ENCODE assay signal across 30 mouse cellular contexts in the genomic region with DNA sequence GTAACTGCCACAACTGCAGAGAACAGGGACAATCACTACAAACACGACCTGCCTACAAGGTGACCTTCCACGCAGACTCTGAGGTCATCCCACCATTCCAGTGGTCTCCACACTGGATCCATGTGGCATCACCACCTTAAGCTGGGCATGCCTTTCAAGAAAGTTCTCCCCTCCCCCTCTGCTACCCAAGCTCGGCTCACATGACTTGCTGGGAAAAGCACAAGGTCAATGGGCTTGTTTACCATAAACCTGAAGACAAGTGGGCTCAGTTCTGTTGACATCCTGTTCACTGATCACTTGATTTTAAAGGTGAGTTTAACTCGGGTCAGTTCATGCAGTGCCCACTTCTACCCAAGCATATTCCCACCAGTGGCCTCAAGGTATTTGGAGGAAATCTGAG. TPM values are rescaled to one million over a fixed set of nuclear protein-coding genes. Genes with fewer than 3 reads are reported as not detected.
DNase-seq lines count a peak whose midpoint lies in the region; ATAC-seq and TF ChIP-seq lines count a peak whose summit lies in the region.
"Had no signal": no experiment of that assay in that cellular context is flagged by ENCODE, and none has a peak within 500 bp of the region (broad histone marks: within the 10 kb centered on the region; RNA-seq: fewer than 3 reads in every experiment).

No protein-coding gene starts in this region.

- TF ChIP-seq CTCF in left cerebral cortex, adult 2 months (IDR thresholded peaks at IDR 0.05), result no peak

- intact Hi-C loops in left cerebral cortex, adult 2 months (cut with DNase I), result loop anchor here (10.0 kb wide), 1 partner anchor 1775 kb away; no protein-coding TSS in a partner anchor

- no peak overlapping the region for H3K9ac ChIP-seq in forebrain, embryonic 13.5 days
- H3K9ac ChIP-seq in forebrain, embryonic 12.5 days, result no peak overlapping the region
- H3K9ac ChIP-seq: hindbrain, embryonic 13.5 days; liver, embryonic 12.5 days; lung, embryonic 15.5 days had no signal

- peaks cover 28% of the 10 kb centered on the region for H3K36me3 ChIP-seq in forebrain, embryonic 13.5 days (ENCODE audit: poor library complexity, severe bottlenecking)
- H3K36me3 ChIP-seq in forebrain, embryonic 12.5 days (replicated peaks), result peaks cover 15% of the 10 kb centered on the region; the same call in 1 of the 2 replicates
- H3K36me3 ChIP-seq: embryonic facial prominence, embryonic 10.5 days; limb, embryonic 10.5 days; lung, embryonic 15.5 days had no signal

- H3K4me3 ChIP-seq in forebrain, embryonic 13.5 days, result no peak overlapping the region
- H3K4me3 ChIP-seq in forebrain, embryonic 12.5 days (replicated peaks), result no peak overlapping the region
- no peak overlapping the region for H3K4me3 ChIP-seq in left cerebral cortex, adult 2 months
- H3K4me3 ChIP-seq: embryonic facial prominence, embryonic 10.5 days; hindbrain, embryonic 13.5 days; limb, embryonic 10.5 days; liver, embryonic 12.5 days; lung, embryonic 15.5 days; midbrain, embryonic 10.5 days had no signal

- peak; percentile 57 for DNase-seq in kidney, adult 11 months
- DNase-seq in kidney, postnatal 4 days, result no peak
- DNase-seq in left cerebral cortex, adult 2 months (ENCODE audit: extremely low spot score in 1 of 2, low spot score in 2 of 2), result no peak
- no peak for DNase-seq in left cerebral cortex, adult 9 months (ENCODE audit: low spot score in 2 of 2)
- DNase-seq in yolk sac, embryonic 10.5 days (ENCODE audit: low spot score), result peak; percentile 54
- DNase-seq in MN1 (ENCODE audit: low spot score), result no peak
- DNase-seq: adrenal gland, adult 2 months; cerebellum, adult 9-10 months; gastrocnemius, postnatal 36 days; right cerebral cortex, postnatal 4 days had no signal

- ATAC-seq in forebrain, embryonic 13.5 days, result no peak
- ATAC-seq in forebrain, embryonic 12.5 days (ENCODE audit: low FRiP score), result no peak
- ATAC-seq: forebrain, embryonic 14.5 days; intestine, embryonic 16.5 days; liver, embryonic 12.5 days had no signal

- H3K4me2 ChIP-seq in forebrain, embryonic 13.5 days, result no peak overlapping the region
- H3K4me2 ChIP-seq in forebrain, embryonic 12.5 days, result no peak overlapping the region
- H3K4me2 ChIP-seq: hindbrain, embryonic 13.5 days; liver, embryonic 12.5 days; lung, embryonic 15.5 days had no signal

- peak overlapping the region; percentile 2; the same call in 1 of the 2 replicates for H3K27ac ChIP-seq in forebrain, embryonic 13.5 days
- H3K27ac ChIP-seq in forebrain, embryonic 12.5 days, result no peak overlapping the region
- peak overlapping the region; percentile 61 for H3K27ac ChIP-seq in left cerebral cortex, adult 2 months
- H3K27ac ChIP-seq: embryonic facial prominence, embryonic 10.5 days; hindbrain, embryonic 13.5 days; limb, embryonic 10.5 days; lung, embryonic 15.5 days; macrophage; midbrain, embryonic 10.5 days; stomach, postnatal 0 days had no signal

- WGBS in forebrain, embryonic 13.5 days, result 73% methylated on average over 4 of the region's 4 CpGs
- 70% methylated on average over 4 of the region's 4 CpGs for WGBS in forebrain, embryonic 12.5 days

- no peaks in the 10 kb centered on the region for H3K9me3 ChIP-seq in forebrain, embryonic 13.5 days (replicated peaks)
- H3K9me3 ChIP-seq in forebrain, embryonic 12.5 days, result no peaks in the 10 kb centered on the region
- H3K9me3 ChIP-seq: hindbrain, embryonic 13.5 days; limb, embryonic 10.5 days; liver, embryonic 12.5 days; lung, embryonic 15.5 days; midbrain, embryonic 10.5 days had no signal

- peaks cover 62% of the 10 kb centered on the region for H3K4me1 ChIP-seq in forebrain, embryonic 13.5 days
- peaks cover 41% of the 10 kb centered on the region for H3K4me1 ChIP-seq in forebrain, embryonic 12.5 days
- H3K4me1 ChIP-seq: limb, embryonic 10.5 days had no signal

- H3K27me3 ChIP-seq in forebrain, embryonic 13.5 days, result no peaks in the 10 kb centered on the region
- H3K27me3 ChIP-seq in forebrain, embryonic 12.5 days, result no peaks in the 10 kb centered on the region
- H3K27me3 ChIP-seq: hindbrain, embryonic 13.5 days; liver, embryonic 12.5 days; lung, embryonic 15.5 days had no signal

RNA-seq across cellular contexts. Expression of a gene that starts 8.3 kb away (rescaled TPM):
- polyA plus RNA-seq in forebrain, embryonic 13.5 days (2015; fragmentation: Nextera tagmentation; extraction: Ambion mirVana), result 32.9 and 34.1 TPM in 2 replicates
- polyA plus RNA-seq in forebrain, embryonic 12.5 days (2016; fragmentation: Nextera tagmentation; extraction: Ambion mirVana), result 43.4 and 54.8 TPM in 2 replicates
- 10 to 100 TPM; 18.5 to 21.5 TPM for total RNA-seq in left cerebral cortex, adult 2 months (2021)

RNA-seq across cellular contexts. Expression of a gene that starts 29.1 kb away (rescaled TPM):
- 0.10 and 0.12 TPM in 2 replicates for polyA plus RNA-seq in forebrain, embryonic 13.5 days (2015; fragmentation: Nextera tagmentation; extraction: Ambion mirVana)
- 0.06 and 0.11 TPM in 2 replicates for polyA plus RNA-seq in forebrain, embryonic 12.5 days (2016; fragmentation: Nextera tagmentation; extraction: Ambion mirVana)
- under 1 TPM in 1 of 2 experiments, not detected in 1; 0.11 TPM for total RNA-seq in left cerebral cortex, adult 2 months (2021)
- total RNA-seq: adrenal gland, adult 2 months; common myeloid progenitor, adult 5-6 weeks; gastrocnemius, postnatal 36 days; layer of hippocampus, adult 8-10 months; left cerebral cortex, adult 18-20 months; MEL; monocyte, adult 5-6 weeks had no signal
- polyA plus RNA-seq: adrenal gland, adult 2 months; heart, postnatal 0 days; intestine, embryonic 16.5 days; limb, embryonic 10.5 days; liver, embryonic 12.5 days; lung, embryonic 15.5 days; macrophage; stomach, postnatal 0 days; thymus, postnatal 0 days; urinary bladder, adult 2 months had no signal

RNA-seq across cellular contexts. Expression of a gene that starts 51.7 kb away (rescaled TPM):
- 37.1 and 40.2 TPM in 2 replicates for polyA plus RNA-seq in forebrain, embryonic 13.5 days (2015; fragmentation: Nextera tagmentation; extraction: Ambion mirVana)
- polyA plus RNA-seq in forebrain, embryonic 12.5 days (2016; fragmentation: Nextera tagmentation; extraction: Ambion mirVana), result 35.7 and 36.4 TPM in 2 replicates
- 10 to 100 TPM; 49.5 to 56.7 TPM for total RNA-seq in left cerebral cortex, adult 2 months (2021)

Comparison
In these comparisons a context has a peak if more than half of its experiments do, and no peak if none do; other contexts are left out.
1. DNase-seq: peak in kidney, adult 11 months (single experiment) and yolk sac, embryonic 10.5 days (single experiment); none in kidney, postnatal 4 days (0 of 2), left cerebral cortex, adult 2 months (0 of 2), left cerebral cortex, adult 9 months (0 of 2) and MN1 (single experiment).